Mouse (Mus musculus) left cerebral cortex, postnatal 36 days (tissue): ENCODE results near the gene Tmem106a. TPM values are rescaled to one million over a fixed set of nuclear protein-coding genes. Genes with fewer than 3 reads are reported as not detected.
"Not testable (repeated sequence)": the region's sequence is repeated elsewhere in the genome, so short reads cannot be mapped to it uniquely, and the experiment has no call there.

ENCODE experiments used
- DNase-seq, 2 experiments: peaks; one replicate each; pipeline ENCODE4 v3.0.0; 2021 to 2022; ENCODE audit warnings: low spot score in 2 of 2, mixed read lengths in 1 of 2
- intact Hi-C: fragments of 180-260 bp; cut with DNase I; formaldehyde crosslinking; loops from one replicate; pipeline ENCODE4 v1.15.1; 2025
- total RNA-seq, 2 experiments: library from RNA; stranded (reverse); gene quantifications; 2 replicates each; pipeline ENCODE4 v1.2.3; 2021

The Tmem106a gene
- total RNA-seq, result 1 to 10 TPM; 1.2 to 1.6 TPM

DNA sequence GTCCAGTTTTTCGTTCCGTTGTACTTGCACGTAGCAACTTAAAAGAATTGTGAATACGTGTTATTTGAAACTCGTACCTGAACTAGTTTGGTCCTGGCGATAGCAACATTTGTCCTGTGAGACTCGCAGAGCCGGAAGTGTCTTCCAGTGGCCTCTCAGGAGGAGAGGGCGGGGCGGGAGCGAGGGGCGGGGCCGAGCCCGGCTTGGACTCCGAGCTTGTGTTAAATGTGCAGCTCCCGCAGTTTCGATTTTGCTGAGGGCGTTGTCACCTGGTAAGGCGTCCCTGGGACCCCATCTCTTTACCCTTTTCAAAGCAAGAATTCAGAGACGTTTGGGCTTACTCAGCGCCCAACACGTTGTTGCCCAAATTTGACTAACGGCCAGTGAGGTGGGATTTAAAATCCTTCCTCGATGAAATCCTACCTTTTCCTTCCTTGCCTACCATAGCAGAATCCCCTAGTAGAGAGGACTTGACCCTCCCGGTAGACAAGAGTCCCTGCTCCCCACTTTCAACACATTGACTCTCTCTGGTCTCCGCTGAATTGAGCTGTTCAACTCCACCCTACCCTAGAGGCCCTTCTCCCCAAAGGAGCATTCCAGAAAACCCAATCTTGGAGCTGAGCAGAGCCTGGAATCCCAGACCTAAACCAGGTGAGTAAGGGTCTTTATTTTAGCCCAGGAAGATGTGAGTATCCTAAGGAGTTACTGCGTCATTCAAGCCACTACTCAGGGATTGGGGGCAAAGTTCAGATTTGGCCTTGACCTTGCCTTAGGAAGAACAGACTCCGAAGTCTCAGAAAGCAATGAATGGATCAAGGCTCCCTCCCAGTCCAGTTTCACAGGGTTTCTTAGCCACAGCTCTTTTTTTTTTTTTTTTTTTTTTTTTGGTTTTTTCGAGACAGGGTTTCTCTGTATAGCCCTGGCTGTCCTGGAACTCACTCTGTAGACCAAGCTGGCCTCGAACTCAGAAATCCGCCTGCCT lies at the start of gene Tmem106a:
TSS of gene Tmem106a (plus strand) at position 189 of the 982 bp plus-strand sequence.
- intact Hi-C loops, result no loop called here
- DNase-seq, result no peak

DNA sequence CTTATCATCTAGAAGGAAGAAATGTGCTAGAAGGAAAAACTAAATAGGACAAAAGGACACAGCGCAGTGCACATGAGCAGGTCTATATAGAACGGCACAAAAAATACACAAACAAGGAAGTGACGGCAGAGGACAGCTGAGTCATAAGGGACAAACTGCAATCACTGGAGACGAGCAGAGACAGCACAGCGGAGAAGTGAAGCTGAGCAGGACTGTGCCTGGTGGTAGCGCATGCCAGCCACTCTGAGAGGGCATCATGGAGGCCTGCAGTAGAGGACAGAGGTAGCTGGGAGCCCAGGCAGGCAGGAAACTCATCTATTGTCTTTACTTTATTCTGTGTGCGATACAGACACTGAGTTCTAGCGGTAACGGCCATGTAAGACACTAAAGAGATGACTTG lies 38.5 kb upstream of the Tmem106a start:
- intact Hi-C loops, result no loop called here
- DNase-seq, result no peak

- intact Hi-C loops, result no loop called here
- no peak for DNase-seq
Measured at GRCm38 (mm10) chr11:101544132-101544531, 37.9 kb upstream of the Tmem106a start.

DNA sequence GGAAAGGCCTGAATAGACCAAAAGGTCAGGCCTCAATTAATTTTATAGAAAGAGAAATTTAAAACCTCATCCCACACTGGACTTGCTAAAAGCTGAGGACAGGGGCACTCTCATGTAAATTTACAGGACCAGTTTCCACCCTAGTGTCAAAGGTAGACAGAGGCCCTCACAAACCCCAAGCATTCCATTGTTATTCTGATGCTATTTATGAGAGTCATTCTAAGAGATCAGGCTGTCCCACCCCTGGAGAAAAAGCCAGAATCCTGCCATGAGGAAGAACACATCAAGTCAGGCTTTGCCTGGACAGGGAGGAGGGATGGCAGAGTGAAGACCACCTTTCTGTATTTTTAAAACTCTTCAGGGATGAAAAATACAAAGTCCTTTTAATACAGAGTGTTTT lies 33.5 kb upstream of the Tmem106a start:
- no peak for DNase-seq
- intact Hi-C loops, result no loop called here

- peak; percentile 94 to 96 for DNase-seq
- intact Hi-C loops, result loop anchor here (2.0 kb wide), 1 partner anchor 85 kb away; the partner anchor contains the start of gene Vat1
Measured at GRCm38 (mm10) chr11:101551751-101552475, 30.1 kb upstream of the Tmem106a start, which contains the start of the genes Brca1 and Nbr1. TSS of gene Brca1 (minus strand) at chr11:101551955. TSS of gene Nbr1 (plus strand) at chr11:101552149.

GRCm38 (mm10) chr11:101552476-101553300 lies 29.4 kb upstream of the Tmem106a start:
- peak; percentile 96 to 98 for DNase-seq
- intact Hi-C loops, result loop anchor here (2.0 kb wide), 1 partner anchor 86 kb away; the partner anchor contains the start of gene Vat1

DNA sequence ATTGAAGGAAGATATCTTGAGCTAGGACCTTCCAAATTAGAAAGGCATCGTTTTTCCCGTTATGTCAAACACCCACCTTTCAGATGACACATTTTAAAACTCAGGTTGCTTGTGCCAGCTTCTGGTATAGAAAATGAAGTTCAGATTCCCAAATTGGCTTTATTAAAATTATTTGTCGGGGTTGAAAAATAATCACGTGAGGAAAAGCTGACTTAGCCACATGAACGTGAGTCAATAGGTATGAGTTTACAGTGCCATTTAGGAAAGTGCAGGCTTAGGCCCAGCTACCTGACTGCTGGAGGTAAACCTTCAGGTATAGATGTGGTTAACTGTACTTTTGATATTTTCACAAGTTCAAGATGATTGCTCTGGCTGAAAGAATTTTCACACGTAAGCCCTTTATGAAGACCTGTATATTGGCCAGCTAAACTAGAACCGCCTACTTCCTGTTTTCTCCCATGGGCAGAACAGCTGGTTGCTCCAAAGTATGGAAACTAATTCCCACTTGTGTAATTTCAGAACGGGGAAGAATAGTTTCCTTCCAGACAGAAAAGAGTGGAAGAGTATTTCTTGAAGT lies 28.6 kb upstream of the Tmem106a start:
- intact Hi-C loops, result loop anchor here (2.0 kb wide), 1 partner anchor 87 kb away; the partner anchor contains the start of gene Vat1
- DNase-seq, result no peak

DNA sequence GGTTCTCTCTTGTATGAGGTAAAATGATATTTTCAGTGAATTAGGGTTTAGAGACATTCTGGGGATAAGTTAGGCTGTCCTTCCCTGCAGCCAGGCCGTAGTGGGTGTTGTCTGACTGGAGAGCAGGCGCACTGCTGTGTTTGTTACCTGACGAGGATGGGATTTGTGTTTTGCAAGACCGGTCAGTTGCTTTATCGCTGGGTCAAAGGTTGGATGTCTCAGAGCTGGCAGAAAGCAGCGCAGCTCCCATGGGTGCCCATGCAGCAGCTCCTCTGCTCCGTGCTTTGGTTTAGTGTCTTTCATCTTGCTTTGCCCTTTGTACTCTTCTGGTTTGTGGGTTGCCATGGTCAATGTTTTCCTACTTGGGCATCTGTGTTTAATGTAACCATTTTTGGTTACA lies 25.5 kb upstream of the Tmem106a start:
- no peak for DNase-seq
- intact Hi-C loops, result no loop called here

- no peak for DNase-seq
- intact Hi-C loops, result no loop called here
Measured at GRCm38 (mm10) chr11:101556954-101557353, 25.1 kb upstream of the Tmem106a start.

DNA sequence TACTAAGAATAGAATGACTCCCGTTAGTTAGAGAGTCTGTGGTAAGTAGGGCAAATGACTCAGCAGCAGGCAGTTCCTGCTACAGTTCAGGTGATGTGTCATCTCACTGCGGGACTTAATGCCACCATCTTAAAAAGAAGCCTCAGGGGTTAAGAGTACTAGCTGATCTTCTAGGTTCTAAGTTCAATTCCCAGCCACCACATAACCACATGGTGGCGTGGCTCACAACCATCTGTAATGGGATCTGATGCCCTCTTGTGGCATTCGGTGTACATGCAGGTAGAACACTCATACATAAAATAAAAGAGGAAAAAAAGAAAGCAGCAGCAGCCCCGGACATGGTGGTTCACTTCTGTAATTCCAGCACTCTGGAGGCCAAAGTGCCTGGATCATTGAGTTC lies 19.7 kb upstream of the Tmem106a start:
- DNase-seq, result peak; percentile 16 to 22
- intact Hi-C loops, result no loop called here

DNA sequence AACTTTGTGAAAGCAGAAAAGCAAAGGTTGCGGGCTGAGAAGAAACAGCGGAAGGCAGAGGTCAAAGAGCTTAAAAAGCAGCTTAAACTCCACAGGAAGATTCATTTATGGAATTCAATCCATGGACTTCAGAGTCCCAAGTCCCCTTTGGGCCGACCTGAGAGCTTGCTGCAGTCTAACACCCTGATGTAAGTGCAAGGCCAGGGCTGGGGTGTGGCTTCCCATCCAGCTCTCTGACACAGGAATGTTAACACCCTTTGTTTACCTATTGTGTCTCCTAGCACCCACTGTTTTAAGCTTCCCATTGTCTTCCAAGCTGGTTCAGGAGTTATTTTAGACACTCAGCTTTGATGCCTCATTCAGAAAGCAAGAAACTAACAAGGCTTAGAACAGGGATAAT lies 13.6 kb upstream of the Tmem106a start:
- intact Hi-C loops, result no loop called here

DNA sequence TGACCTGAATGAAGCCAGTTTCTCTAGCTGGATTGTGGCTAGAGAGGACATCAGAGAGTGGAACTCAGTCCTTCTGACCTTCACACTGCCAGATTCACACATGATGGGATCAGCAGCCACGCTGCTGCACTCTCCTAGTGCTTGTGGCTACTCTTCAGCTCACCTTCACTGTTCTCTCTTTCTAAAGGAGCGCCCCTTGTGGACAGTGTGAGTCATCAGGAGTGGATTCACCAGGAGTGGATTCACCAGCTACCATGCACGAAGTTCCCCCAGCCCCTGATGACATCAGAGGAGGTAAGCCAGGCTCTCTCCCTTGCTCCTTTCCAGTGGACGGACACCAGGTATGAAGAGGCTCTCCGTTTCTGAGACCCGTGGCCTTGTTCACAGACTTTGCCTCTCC lies 5.9 kb upstream of the Tmem106a start:
- DNase-seq, result no peak
- intact Hi-C loops, result loop anchor here (10.0 kb wide), 1 partner anchor 179 kb away; no protein-coding TSS in a partner anchor

More for the DNA sequence above, 13.6 kb upstream of the Tmem106a start:
- no peak for DNase-seq

DNA sequence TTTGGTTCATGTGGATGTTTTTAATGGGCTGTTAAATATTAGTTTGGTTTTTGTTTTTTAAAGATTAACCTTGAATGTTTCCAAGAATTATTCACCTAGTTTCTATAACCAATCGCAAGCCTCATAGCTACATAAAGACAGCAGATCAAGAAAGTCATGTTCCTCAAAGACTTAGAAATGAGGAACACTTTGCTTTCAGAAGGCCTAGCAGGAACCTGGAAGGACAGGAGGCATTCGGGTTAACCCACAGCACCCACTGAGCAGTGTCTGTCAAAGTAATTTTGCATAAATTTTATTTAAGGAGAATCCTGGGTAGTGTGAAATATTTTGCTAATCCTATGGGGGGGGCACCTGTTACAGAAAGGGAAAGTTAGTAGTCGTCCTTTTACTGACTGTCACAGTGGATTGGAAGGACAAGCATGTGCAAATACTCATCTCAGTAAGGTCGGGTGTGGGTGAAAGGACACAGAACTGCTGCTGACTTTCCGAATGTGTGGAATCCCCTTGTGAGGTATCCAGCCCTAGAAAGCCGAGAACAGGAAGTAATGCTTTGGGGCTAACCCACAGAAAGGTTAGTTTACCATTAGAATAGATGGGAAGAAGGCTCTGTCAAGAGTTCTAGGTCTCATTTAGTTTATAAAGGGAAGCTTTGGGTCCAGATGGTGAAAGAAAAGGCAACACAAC lies 819 bp upstream of the Tmem106a start:
- intact Hi-C loops, result no loop called here
- no peak for DNase-seq

DNA sequence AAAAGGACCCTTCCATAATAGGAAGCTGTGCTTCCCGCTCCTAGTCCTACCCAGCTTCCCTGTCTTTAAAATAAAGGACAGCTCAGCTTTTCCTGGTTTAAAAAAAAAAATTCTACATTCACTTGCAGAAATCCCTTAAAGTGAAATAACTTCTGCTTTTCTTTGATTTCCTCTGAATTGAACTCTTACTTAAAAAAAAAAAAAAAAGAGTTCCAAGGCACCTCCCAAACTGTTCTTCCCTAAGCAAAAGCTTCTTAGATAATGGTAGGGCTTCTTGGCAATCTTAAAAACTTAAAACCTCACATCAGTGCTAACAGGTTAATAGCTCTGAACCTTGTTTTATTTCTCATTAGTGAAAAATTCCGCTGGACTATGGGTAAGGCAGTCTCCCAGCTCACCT lies 1.2 kb downstream of the Tmem106a start:
- intact Hi-C loops, result no loop called here
- DNase-seq, result no peak

- intact Hi-C loops, DNase-seq: not testable (repeated sequence)
Measured at GRCm38 (mm10) chr11:101585031-101585430, 3.0 kb downstream of the Tmem106a start.

DNA sequence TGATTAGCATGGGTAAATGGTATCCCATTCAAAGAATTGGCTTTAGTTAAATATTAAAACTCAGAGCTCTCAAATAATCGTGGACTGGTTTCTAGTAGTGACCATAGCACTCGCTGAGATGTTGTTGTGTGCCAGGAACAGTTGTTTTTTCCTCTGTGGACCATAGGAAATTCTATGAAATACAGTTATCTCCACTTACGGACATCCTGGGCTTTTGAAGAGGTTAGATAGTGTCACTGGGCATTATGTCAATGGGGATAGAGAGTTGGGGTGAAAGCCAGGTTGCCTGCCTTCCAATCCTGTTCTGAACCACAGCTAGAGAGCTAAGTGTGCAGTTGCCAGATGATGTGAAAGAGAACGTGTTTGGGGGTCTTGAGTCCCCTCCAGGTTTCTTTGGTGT lies 3.8 kb downstream of the Tmem106a start:
- no peak for DNase-seq
- intact Hi-C loops, result no loop called here

DNA sequence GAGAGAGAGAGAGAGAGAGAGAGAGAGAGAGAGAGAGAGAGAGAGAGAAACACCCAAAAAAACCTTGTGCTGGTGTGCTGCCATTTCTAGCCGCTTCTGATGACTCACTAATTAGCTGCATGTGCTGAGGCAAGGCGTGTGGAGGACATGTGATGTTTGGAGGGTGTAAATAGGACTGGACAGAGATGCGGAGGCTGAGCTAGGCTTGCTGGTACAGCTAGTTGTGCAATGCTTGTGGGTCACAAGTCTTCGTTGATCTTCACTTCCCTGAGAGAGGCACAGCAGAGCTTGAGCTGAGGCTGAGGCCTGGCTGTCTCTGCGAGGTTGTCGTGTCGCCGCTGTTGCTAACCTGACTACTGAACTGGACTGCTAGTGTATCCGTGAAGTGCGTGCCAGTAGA lies 5.6 kb downstream of the Tmem106a start:
- DNase-seq, result peak; percentile 58 to 60
- intact Hi-C loops, result no loop called here

- no peak for DNase-seq
- intact Hi-C loops, result no loop called here
Measured at GRCm38 (mm10) chr11:101588868-101589267, 6.8 kb downstream of the Tmem106a start.
